Mouse (Mus musculus): ENCODE measurements around the gene Spock3.

DNA sequence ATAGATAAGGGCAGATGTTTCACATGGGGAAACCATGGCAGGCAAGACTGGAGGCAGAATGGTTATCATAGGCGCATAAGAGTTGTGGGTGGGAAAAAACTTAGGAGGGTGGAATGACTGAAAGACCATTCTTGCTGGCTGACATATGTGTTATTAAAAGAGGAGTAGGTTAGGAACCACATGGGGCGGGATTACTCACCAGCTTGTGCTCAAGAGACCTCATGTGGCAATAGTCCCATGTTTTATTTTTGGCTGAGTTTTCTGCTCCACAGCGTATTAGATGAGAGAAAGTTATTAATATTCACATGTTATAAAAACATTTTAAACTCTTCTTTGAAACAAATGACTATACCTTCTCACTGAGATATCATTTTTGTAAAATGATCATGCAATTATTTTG lies 184.6 kb downstream of the Spock3 start:
- no peak for TF ChIP-seq CTCF (IDR thresholded peaks at IDR 0.05; ENCODE audit: insufficient read depth, low read depth, low read length)
- TF ChIP-seq POLR2A (IDR thresholded peaks at IDR 0.05; ENCODE audit: insufficient read depth, low read depth, low read length) = no peak
